Mouse (Mus musculus) v-Abl transformed pro-B cells (cell line): ENCODE measurements at regions not wholly inside any gene's neighbourhood (a gene's known extent, or its start where the extent isn't known, plus 50 kb on each side); places are given as distances from the start of the nearest gene placed in this dataset.

Experiments used
- in situ Hi-C, 2 experiments: fragments of 400-800 bp; cut with MboI; formaldehyde crosslinking; loops; one replicate each; pipeline ENCODE4 v1.15.1; 2025; ENCODE audit not compliant: unreplicated experiment in 2 of 2

DNA sequence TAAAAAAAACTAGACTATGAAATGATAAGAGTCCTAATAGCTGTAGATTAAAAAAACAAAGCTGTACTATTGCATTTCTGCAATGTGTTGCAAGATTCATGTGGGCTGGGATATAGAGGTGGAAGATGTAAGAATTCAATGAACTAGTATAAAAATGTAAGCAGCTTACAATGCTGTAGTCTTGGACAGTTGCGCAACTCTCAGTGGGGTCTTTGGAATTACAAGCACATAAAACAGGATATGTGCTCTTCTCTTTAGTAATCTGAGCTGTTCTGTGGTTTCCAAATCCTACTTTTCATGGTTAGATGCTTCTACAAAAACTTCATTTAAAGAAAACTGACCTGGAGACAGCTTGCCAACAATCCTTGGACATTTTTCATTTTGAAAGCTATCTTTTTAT, 609.3 kb downstream of the Adgrl2 start:
- in situ Hi-C loops = no loop called here

DNA sequence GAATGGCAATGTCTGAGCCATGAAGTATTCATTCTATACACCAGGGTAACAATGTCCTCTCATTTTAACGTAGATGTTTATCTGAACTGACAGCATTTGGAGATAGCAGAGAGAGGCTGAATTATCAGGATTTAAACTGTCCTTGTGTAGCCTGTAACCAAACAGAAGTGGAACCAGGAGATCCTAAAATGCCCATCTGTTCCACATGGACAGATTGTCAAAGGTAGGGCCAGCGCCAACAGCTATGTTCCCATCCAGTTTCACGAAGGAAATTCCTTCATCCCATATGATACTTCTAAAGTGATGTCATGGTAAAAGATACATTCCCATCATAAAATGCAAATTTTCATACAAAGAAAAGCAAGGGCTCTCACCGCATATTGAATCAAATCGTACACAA, 627.0 kb downstream of the Adgrl2 start:
- in situ Hi-C loops = no loop called here

- in situ Hi-C loops = no loop called here
Measured at GRCm38 (mm10) chr3:148362453-148362864, 627.9 kb downstream of the Adgrl2 start.

- in situ Hi-C loops = no loop called here
Measured at GRCm38 (mm10) chr3:148343633-148344361, 646.6 kb downstream of the Adgrl2 start.

GRCm38 (mm10) chr3:148343256-148343632, 647.1 kb downstream of the Adgrl2 start:
- in situ Hi-C loops = no loop called here

GRCm38 (mm10) chr3:148339258-148339657, 651.1 kb downstream of the Adgrl2 start:
- in situ Hi-C loops = no loop called here

- in situ Hi-C loops = no loop called here
Measured at GRCm38 (mm10) chr3:148336640-148337039, 653.7 kb downstream of the Adgrl2 start.

DNA sequence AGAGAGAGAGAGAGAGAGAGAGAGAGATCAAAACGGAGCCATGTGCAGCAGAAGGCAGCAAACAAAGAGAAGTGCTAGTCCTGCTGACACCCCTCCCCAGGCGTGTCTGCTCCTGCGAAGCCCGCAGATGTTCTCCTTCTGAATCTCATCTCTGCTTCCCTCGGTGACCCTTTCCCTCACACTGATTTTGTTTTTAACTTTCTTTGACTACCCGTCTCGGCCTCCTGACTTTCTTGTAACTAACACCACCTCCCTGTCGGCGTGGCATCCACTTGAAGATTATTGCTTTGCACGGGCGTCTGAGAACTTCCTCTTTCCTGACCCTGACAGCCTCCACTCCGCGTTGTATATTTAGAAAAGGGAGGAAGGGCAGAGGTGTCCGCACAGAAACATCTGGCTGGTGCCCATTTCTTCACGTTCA, 654.3 kb downstream of the Adgrl2 start:
- in situ Hi-C loops = no loop called here

GRCm38 (mm10) chr3:148335654-148336053, 654.7 kb downstream of the Adgrl2 start:
- in situ Hi-C loops = no loop called here

GRCm38 (mm10) chr3:148324911-148325621, 665.3 kb downstream of the Adgrl2 start:
- in situ Hi-C loops = no loop called here

GRCm38 (mm10) chr3:148321894-148322293, 668.5 kb downstream of the Adgrl2 start:
- in situ Hi-C loops = no loop called here

- in situ Hi-C loops = no loop called here
Measured at GRCm38 (mm10) chr3:148316198-148316597, 674.2 kb downstream of the Adgrl2 start.

DNA sequence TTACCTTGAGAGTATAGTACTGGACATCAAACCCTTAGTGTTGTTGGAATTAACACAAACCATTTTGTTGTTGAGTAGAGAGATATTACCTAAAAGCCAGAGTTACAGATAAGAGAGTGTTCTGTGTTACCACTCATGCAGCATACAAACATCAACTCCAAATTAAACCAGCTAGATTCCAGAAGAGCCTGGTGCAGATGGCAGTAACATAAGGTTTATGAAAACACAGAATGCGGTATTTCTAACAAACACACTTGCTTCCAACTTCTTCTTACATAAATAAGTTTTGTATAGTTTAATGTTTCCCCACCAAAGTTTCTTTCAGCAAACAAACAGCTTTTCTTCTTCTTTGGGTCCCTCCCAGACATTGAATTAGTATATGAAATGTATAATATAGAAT, 675.1 kb downstream of the Adgrl2 start:
- in situ Hi-C loops = no loop called here

- in situ Hi-C loops = no loop called here
Measured at GRCm38 (mm10) chr3:148295515-148295914, 694.8 kb downstream of the Adgrl2 start.

- in situ Hi-C loops = no loop called here
Measured at GRCm38 (mm10) chr3:148278978-148279377, 711.4 kb downstream of the Adgrl2 start.

- in situ Hi-C loops = no loop called here
Measured at GRCm38 (mm10) chr3:148272159-148272848, 718.1 kb downstream of the Adgrl2 start.

- in situ Hi-C loops = no loop called here
Measured at GRCm38 (mm10) chr3:148268812-148269211, 721.5 kb downstream of the Adgrl2 start.

GRCm38 (mm10) chr3:148259211-148259610, 731.1 kb downstream of the Adgrl2 start:
- in situ Hi-C loops = no loop called here

GRCm38 (mm10) chr3:148248617-148249016, 741.7 kb downstream of the Adgrl2 start:
- in situ Hi-C loops = loop anchor here in 1 of 2 experiments (10.0 kb wide), 1 partner anchor 736 kb away; no protein-coding TSS in a partner anchor

GRCm38 (mm10) chr3:148246786-148247185, 743.6 kb downstream of the Adgrl2 start:
- in situ Hi-C loops = loop anchor here in 1 of 2 experiments (10.0 kb wide), 1 partner anchor 738 kb away; no protein-coding TSS in a partner anchor

DNA sequence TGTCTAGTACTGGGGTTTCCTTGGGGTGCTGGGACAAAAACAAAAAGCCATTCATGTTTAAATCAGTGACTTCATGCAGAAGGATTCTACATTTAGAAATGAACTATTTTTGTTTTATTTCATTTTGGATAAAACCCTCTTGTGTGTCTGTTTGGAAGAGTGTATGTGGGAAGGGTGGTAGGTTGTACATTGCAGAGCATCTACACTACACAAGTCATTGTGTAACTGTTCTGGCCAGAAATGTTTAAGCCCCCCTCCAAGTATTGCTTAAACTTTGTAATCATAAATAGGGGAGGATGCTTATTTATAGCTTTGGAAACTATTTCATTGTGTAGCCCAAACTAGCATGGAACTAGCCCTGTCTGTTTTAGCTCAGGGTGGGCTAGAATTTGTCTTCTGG, 752.3 kb downstream of the Adgrl2 start:
- in situ Hi-C loops = no loop called here
